Mouse (Mus musculus): Measurements from ENCODE around the gene Map6d1. TPM values are rescaled to one million over a fixed set of nuclear protein-coding genes. Genes with fewer than 3 reads are reported as not detected.

The Map6d1 gene
- polyA plus RNA-seq, 1 experiment, result 0.11 TPM

DNA sequence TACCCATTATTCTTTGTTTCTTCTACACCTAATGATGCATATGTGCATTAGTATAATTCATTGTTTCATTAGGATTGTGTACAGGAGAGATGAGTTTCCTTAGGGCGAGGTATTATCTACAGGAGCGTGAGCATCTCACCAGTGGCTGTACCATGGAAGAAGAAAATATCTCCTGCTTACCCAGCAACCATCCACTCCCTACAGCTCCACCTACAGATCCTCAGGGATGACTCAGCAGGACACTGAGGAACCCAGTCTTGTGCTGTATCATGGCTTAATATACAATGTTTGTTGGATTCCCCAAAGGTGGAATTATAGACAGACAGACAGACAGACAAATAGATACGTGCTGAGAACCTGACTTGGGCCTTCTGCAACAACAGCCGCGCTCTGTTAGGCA lies 44.2 kb downstream of the Map6d1 start:
- no peak for DNase-seq
- 99% methylated on average over 5 of the region's 5 CpGs for whole genome bisulfite sequencing
- TF ChIP-seq CTCF (IDR thresholded peaks at IDR 0.05; ENCODE audit: borderline replicate concordance, control insufficient read depth, extremely low read depth, insufficient read depth, low read length, poor library complexity), result no peak
- TF ChIP-seq POLR2A (IDR thresholded peaks at IDR 0.05; ENCODE audit: control insufficient read depth, extremely low read depth, insufficient read depth, low read length, poor library complexity), result no peak
- peaks cover 20% of the 10 kb centered on the region for H3K36me3 ChIP-seq (ENCODE audit: control insufficient read depth, insufficient read depth, low read length)
- H3K27ac ChIP-seq (ENCODE audit: control insufficient read depth, insufficient read depth, low read length), result no peak overlapping the region
- no peak overlapping the region for H3K4me3 ChIP-seq (ENCODE audit: control insufficient read depth, insufficient read depth, low read length)
- H3K27me3 ChIP-seq (ENCODE audit: control insufficient read depth, insufficient read depth, low read length), result no peaks in the 10 kb centered on the region
- no peaks in the 10 kb centered on the region for H3K4me1 ChIP-seq (replicated peaks; ENCODE audit: control insufficient read depth, insufficient read depth, low read length)

DNA sequence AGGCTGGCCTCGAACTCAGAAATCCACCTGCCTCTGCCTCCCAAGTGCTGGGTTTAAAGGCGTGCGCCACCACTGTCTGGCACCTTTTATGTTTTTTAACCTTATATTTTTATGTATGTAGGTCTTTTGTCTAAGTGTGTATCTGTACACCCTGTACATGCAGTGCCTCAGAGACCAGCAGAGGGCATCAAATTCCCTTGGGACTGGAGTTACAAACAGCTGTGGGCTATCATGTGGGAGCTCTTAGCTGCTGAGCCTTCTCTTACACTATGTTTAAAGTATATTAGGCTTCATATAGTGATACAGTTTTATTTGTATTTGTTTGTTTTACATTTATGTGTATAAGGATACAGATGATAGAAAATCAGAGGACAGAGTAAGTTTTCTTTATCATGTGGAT lies 45.6 kb downstream of the Map6d1 start:
- no peak for TF ChIP-seq CTCF (IDR thresholded peaks at IDR 0.05; ENCODE audit: borderline replicate concordance, control insufficient read depth, extremely low read depth, insufficient read depth, low read length, poor library complexity)
- TF ChIP-seq POLR2A (IDR thresholded peaks at IDR 0.05; ENCODE audit: control insufficient read depth, extremely low read depth, insufficient read depth, low read length, poor library complexity), result no peak
- Histone ChIP-seq H3K4me1 (replicated peaks; ENCODE audit: control insufficient read depth, insufficient read depth, low read length) (no peaks in the 10 kb centered on the region), H3K27ac (ENCODE audit: control insufficient read depth, insufficient read depth, low read length) (no peak overlapping the region), H3K27me3 (ENCODE audit: control insufficient read depth, insufficient read depth, low read length) (no peaks in the 10 kb centered on the region), H3K4me3 (ENCODE audit: control insufficient read depth, insufficient read depth, low read length) (no peak overlapping the region), H3K36me3 (ENCODE audit: control insufficient read depth, insufficient read depth, low read length) (peaks cover 28% of the 10 kb centered on the region)
- WGBS, result 94% methylated on average over 3 of the region's 3 CpGs
- DNase-seq, result peak; percentile 16

DNA sequence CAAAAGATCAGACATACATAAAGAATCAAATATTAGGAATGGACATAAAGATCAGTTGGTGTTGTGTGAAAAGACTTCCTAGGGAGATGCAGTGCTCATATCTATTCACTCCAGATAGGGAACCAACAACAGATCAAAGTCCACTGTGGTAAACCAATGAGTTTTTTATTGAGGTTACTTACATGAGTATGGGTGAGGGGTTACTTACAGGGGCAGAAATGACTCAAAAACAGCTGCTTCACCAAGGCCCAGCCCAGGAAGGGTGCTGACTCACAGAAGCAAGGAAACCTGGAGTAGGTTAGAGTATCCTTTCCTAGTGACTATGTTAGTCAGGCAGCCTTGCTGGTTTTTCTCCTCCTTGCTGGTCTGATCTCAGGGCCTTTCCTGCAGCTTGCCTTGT lies 49.1 kb downstream of the Map6d1 start:
- DNase-seq, result no peak
- peaks cover 52% of the 10 kb centered on the region for H3K36me3 ChIP-seq (ENCODE audit: control insufficient read depth, insufficient read depth, low read length)
- no peak for TF ChIP-seq CTCF (IDR thresholded peaks at IDR 0.05; ENCODE audit: borderline replicate concordance, control insufficient read depth, extremely low read depth, insufficient read depth, low read length, poor library complexity)
- TF ChIP-seq POLR2A (IDR thresholded peaks at IDR 0.05; ENCODE audit: control insufficient read depth, extremely low read depth, insufficient read depth, low read length, poor library complexity), result no peak

DNA sequence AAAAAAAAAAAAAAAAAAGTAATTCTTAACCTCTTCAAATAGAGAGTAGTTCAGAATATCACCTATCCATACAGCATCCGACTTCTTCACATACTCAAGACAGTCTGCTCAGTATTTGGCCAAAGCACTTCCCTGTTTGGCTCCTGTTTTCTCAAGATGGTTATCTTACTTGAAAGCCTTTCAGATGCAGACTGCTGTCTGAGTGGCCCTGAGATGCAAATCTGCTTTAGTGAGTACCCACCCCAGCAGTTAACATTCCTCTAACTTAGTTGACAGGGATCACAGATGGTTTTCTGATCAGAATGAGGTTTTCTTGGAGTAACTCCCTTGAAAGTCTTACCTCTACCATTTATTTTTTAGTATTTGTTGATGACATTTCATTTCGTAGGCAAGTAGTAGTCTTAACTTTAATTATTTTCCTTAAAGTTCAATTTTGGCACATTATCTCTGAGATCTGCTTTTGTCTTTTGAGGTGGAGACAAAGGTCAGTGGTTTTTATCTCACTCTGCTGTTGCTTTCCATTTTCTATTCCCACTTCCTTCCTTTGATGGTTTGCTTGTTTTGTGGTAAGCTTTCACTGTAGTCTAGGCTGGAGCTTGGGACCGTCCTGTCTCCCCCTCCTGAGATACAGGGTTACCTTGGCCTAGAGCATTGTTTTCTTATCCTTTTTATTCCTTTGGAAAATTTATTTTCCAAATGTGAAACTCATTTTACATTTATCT lies 49.8 kb downstream of the Map6d1 start:
- no peak for DNase-seq
- no peaks in the 10 kb centered on the region for H3K4me1 ChIP-seq (replicated peaks; ENCODE audit: control insufficient read depth, insufficient read depth, low read length)
- TF ChIP-seq POLR2A (IDR thresholded peaks at IDR 0.05; ENCODE audit: control insufficient read depth, extremely low read depth, insufficient read depth, low read length, poor library complexity), result no peak
- TF ChIP-seq CTCF (IDR thresholded peaks at IDR 0.05; ENCODE audit: borderline replicate concordance, control insufficient read depth, extremely low read depth, insufficient read depth, low read length, poor library complexity), result no peak
- H3K27me3 ChIP-seq (ENCODE audit: control insufficient read depth, insufficient read depth, low read length), result no peaks in the 10 kb centered on the region
- H3K27ac ChIP-seq (ENCODE audit: control insufficient read depth, insufficient read depth, low read length), result no peak overlapping the region
- peaks cover 57% of the 10 kb centered on the region for H3K36me3 ChIP-seq (ENCODE audit: control insufficient read depth, insufficient read depth, low read length)
- no peak overlapping the region for H3K4me3 ChIP-seq (ENCODE audit: control insufficient read depth, insufficient read depth, low read length)
- 34% methylated on average over 3 of the region's 3 CpGs for WGBS

More for the DNA sequence above, 49.1 kb downstream of the Map6d1 start:
- no peak overlapping the region for H3K27ac ChIP-seq (ENCODE audit: control insufficient read depth, insufficient read depth, low read length)
- H3K4me1 ChIP-seq (replicated peaks; ENCODE audit: control insufficient read depth, insufficient read depth, low read length), result no peaks in the 10 kb centered on the region
- no peaks in the 10 kb centered on the region for H3K27me3 ChIP-seq (ENCODE audit: control insufficient read depth, insufficient read depth, low read length)
- H3K4me3 ChIP-seq (ENCODE audit: control insufficient read depth, insufficient read depth, low read length), result no peak overlapping the region

DNA sequence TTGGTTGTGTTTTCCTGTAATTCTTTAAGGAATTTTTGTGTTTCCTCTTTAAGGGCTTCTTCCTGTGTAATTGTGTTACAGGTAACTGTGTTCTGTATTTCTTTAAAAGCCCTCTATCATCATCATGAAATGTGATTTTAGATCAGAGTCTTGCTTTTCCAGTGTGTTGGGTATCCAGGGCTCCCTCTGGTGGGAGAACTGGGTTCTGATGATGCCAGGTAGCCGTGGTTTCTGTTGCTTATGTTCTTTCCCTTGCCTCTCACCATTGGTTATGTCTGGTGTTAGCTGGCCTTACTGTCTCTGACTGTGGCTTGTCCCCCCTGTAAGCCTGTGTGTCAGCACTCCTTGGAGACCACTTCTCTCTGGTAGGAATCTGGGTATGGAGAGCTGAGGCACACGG lies 55.8 kb downstream of the Map6d1 start:
- H3K4me1 ChIP-seq (replicated peaks; ENCODE audit: control insufficient read depth, insufficient read depth, low read length), result no peaks in the 10 kb centered on the region
- no peak for TF ChIP-seq POLR2A (IDR thresholded peaks at IDR 0.05; ENCODE audit: control insufficient read depth, extremely low read depth, insufficient read depth, low read length, poor library complexity)
- no peak for TF ChIP-seq CTCF (IDR thresholded peaks at IDR 0.05; ENCODE audit: borderline replicate concordance, control insufficient read depth, extremely low read depth, insufficient read depth, low read length, poor library complexity)
- WGBS, result 53% methylated on average over 2 of the region's 2 CpGs
- H3K4me3 ChIP-seq (ENCODE audit: control insufficient read depth, insufficient read depth, low read length), result no peak overlapping the region
- DNase-seq, result peak; percentile 24
- peaks cover 36% of the 10 kb centered on the region for H3K36me3 ChIP-seq (ENCODE audit: control insufficient read depth, insufficient read depth, low read length)
- no peak overlapping the region for H3K27ac ChIP-seq (ENCODE audit: control insufficient read depth, insufficient read depth, low read length)
- no peaks in the 10 kb centered on the region for H3K27me3 ChIP-seq (ENCODE audit: control insufficient read depth, insufficient read depth, low read length)

Other genes starting within 250 kb of the Map6d1 start
- 25.1 and 28.7 TPM in 2 replicates for gene Klhl24, start 143.8 kb downstream of the Map6d1 start, polyA plus RNA-seq (2012; rRNA removed)
- 52.5 and 55.3 TPM in 2 replicates for gene Yeats2, start 100.3 kb downstream of the Map6d1 start, polyA plus RNA-seq (2012; rRNA removed)
- gene Parl, start 61.0 kb upstream of the Map6d1 start, polyA plus RNA-seq (2012; rRNA removed), result 46.3 and 48.4 TPM in 2 replicates
- gene Cyp2ab1, start 84.0 kb upstream of the Map6d1 start, polyA plus RNA-seq (2012; rRNA removed), result 0.37 and 0.40 TPM in 2 replicates
- 244 and 275 TPM in 2 replicates for gene Abcc5, start 185.0 kb upstream of the Map6d1 start, polyA plus RNA-seq (2012; rRNA removed)